In genomic region chr10:91142654-91143191, GRCm38 (mm10) we compare ENCODE assay signal across 15 mouse cellular contexts. TPM values are rescaled to one million over a fixed set of nuclear protein-coding genes. Genes with fewer than 3 reads are reported as not detected.
DNase-seq lines count a peak whose midpoint lies in the region; ATAC-seq and TF ChIP-seq lines count a peak whose summit lies in the region.
"Had no signal": no experiment of that assay in that cellular context is flagged by ENCODE, and none has a peak within 500 bp of the region (broad histone marks: within the 10 kb centered on the region; RNA-seq: fewer than 3 reads in every experiment).

No protein-coding gene starts in this region.

- no peaks in the 10 kb centered on the region for H3K9me3 ChIP-seq in kidney, postnatal 0 days (replicated peaks; ENCODE audit: low read length)
- H3K9me3 ChIP-seq: embryonic facial prominence, embryonic 12.5 days; forebrain, embryonic 10.5 days; midbrain, embryonic 12.5 days; neural tube, embryonic 13.5 days had no signal

- peak; percentile 58; the same call in 1 of the 2 replicates for ATAC-seq in kidney, postnatal 0 days (replicated peaks; ENCODE audit: low FRiP score, low read depth)
- peak; percentile 58 for ATAC-seq in megakaryocyte-erythroid progenitor cell, adult 5-6 weeks (replicated peaks; ENCODE audit: low FRiP score, low TSS enrichment, poor library complexity, severe bottlenecking)

- 55% methylated on average over 10 of the region's 10 CpGs for WGBS in kidney, postnatal 0 days

- H3K4me1 ChIP-seq in kidney, postnatal 0 days (replicated peaks; ENCODE audit: insufficient read depth, low read length): no peaks in the 10 kb centered on the region
- H3K4me1 ChIP-seq: embryonic facial prominence, embryonic 12.5 days; forebrain, embryonic 10.5 days; midbrain, embryonic 12.5 days; neural tube, embryonic 13.5 days had no signal

- H3K4me2 ChIP-seq in kidney, postnatal 0 days (ENCODE audit: low read length): no peak overlapping the region
- H3K4me2 ChIP-seq: embryonic facial prominence, embryonic 12.5 days; midbrain, embryonic 12.5 days; neural tube, embryonic 13.5 days had no signal

- TF ChIP-seq POLR2A in brain, embryonic 14.5 days (IDR thresholded peaks at IDR 0.05; ENCODE audit: borderline replicate concordance, extremely low read depth, insufficient read depth, insufficient read length, poor library complexity, severe bottlenecking): no peak

- no peak overlapping the region for H3K4me3 ChIP-seq in kidney, postnatal 0 days (replicated peaks; ENCODE audit: low read depth, low read length)
- H3K4me3 ChIP-seq: embryonic facial prominence, embryonic 12.5 days; forebrain, embryonic 10.5 days; midbrain, embryonic 12.5 days; neural tube, embryonic 13.5 days had no signal

- TF ChIP-seq CTCF in kidney, postnatal 0 days (IDR thresholded peaks at IDR 0.05; ENCODE audit: low read depth): no peak
- peak; percentile 14; the same call in 1 of the 2 replicates for TF ChIP-seq CTCF in brain, embryonic 14.5 days (IDR thresholded peaks at IDR 0.05; ENCODE audit: borderline replicate concordance, extremely low read depth, insufficient read depth, insufficient read length)

- no peak overlapping the region for H3K27ac ChIP-seq in kidney, postnatal 0 days
- H3K27ac ChIP-seq: embryonic facial prominence, embryonic 12.5 days; forebrain, embryonic 10.5 days; midbrain, embryonic 12.5 days; neural tube, embryonic 13.5 days had no signal

- H3K9ac ChIP-seq in kidney, postnatal 0 days (ENCODE audit: low read depth, low read length): no peak overlapping the region
- H3K9ac ChIP-seq: embryonic facial prominence, embryonic 12.5 days; midbrain, embryonic 12.5 days; neural tube, embryonic 13.5 days had no signal

- DNase-seq in kidney, postnatal 0 days (ENCODE audit: low spot score): no peak
- no peak for DNase-seq in kidney, postnatal 25 days
- peak; percentile 29 to 33 for DNase-seq in B cell, adult 2 months
- no peak for DNase-seq in brain, embryonic 14.5 days (ENCODE audit: low read depth)
- no peak for DNase-seq in neural tube, embryonic 10.5 days (ENCODE audit: extremely low spot score, low spot score)
- DNase-seq in kidney, adult 18-20 months: no peak
- DNase-seq: cerebellum, adult 2 months; heart, postnatal 36 days; lung, adult 2 months; thymus, adult 18-20 months had no signal

- H3K27me3 ChIP-seq in kidney, postnatal 0 days (ENCODE audit: insufficient read depth, low read length): no peaks in the 10 kb centered on the region
- H3K27me3 ChIP-seq: embryonic facial prominence, embryonic 12.5 days; midbrain, embryonic 12.5 days; neural tube, embryonic 13.5 days had no signal

- H3K36me3 ChIP-seq in kidney, postnatal 0 days (ENCODE audit: insufficient read depth, low read length): peaks cover 14% of the 10 kb centered on the region; the same call in 1 of the 2 replicates

RNA-seq across cellular contexts. Expression of gene Slc25a3, which starts 18.9 kb away (rescaled TPM):
- polyA plus RNA-seq in kidney, postnatal 0 days (2015; fragmentation: Nextera tagmentation; extraction: Ambion mirVana): 894 and 974 TPM in 2 replicates
- 348 and 411 TPM in 2 replicates for polyA plus RNA-seq in brain, embryonic 14.5 days (2012; rRNA removed)
- 582 and 663 TPM in 2 replicates for total RNA-seq in megakaryocyte-erythroid progenitor cell, adult 5-6 weeks (2014; fragmentation: Nextera tagmentation)
- 247 and 338 TPM in 2 replicates for total RNA-seq in megakaryocyte-erythroid progenitor cell, adult 5-6 weeks (2017)

RNA-seq across cellular contexts. Expression of gene Tmpo, which starts 38.4 kb away (rescaled TPM):
- 156 and 160 TPM in 2 replicates for polyA plus RNA-seq in kidney, postnatal 0 days (2015; fragmentation: Nextera tagmentation; extraction: Ambion mirVana)
- 177 and 225 TPM in 2 replicates for polyA plus RNA-seq in brain, embryonic 14.5 days (2012; rRNA removed)
- total RNA-seq in megakaryocyte-erythroid progenitor cell, adult 5-6 weeks (2014; fragmentation: Nextera tagmentation): 267 and 268 TPM in 2 replicates
- 469 and 547 TPM in 2 replicates for total RNA-seq in megakaryocyte-erythroid progenitor cell, adult 5-6 weeks (2017)

RNA-seq across cellular contexts. Expression of gene Ikbip, which starts 60.0 kb away (rescaled TPM):
- polyA plus RNA-seq in kidney, postnatal 0 days (2015; fragmentation: Nextera tagmentation; extraction: Ambion mirVana): 48.1 and 50.3 TPM in 2 replicates
- 7.4 and 9.3 TPM in 2 replicates for polyA plus RNA-seq in brain, embryonic 14.5 days (2012; rRNA removed)
- 11.6 and 16.3 TPM in 2 replicates for total RNA-seq in megakaryocyte-erythroid progenitor cell, adult 5-6 weeks (2014; fragmentation: Nextera tagmentation)
- 17.2 and 38.2 TPM in 2 replicates for total RNA-seq in megakaryocyte-erythroid progenitor cell, adult 5-6 weeks (2017)

Comparison
In these comparisons a context has a peak if more than half of its experiments do, and no peak if none do; other contexts are left out.
1. DNase-seq: peak in B cell, adult 2 months (2 of 2); none in kidney, postnatal 0 days (single experiment), kidney, postnatal 25 days (0 of 2), brain, embryonic 14.5 days (single experiment), neural tube, embryonic 10.5 days (single experiment) and kidney, adult 18-20 months (single experiment).